Mouse (Mus musculus): ENCODE results near the gene Srsf9.
A peak's percentile ranks its signal among the peaks of the same experiment; 100 is the strongest.

Gene Srsf9

DNA sequence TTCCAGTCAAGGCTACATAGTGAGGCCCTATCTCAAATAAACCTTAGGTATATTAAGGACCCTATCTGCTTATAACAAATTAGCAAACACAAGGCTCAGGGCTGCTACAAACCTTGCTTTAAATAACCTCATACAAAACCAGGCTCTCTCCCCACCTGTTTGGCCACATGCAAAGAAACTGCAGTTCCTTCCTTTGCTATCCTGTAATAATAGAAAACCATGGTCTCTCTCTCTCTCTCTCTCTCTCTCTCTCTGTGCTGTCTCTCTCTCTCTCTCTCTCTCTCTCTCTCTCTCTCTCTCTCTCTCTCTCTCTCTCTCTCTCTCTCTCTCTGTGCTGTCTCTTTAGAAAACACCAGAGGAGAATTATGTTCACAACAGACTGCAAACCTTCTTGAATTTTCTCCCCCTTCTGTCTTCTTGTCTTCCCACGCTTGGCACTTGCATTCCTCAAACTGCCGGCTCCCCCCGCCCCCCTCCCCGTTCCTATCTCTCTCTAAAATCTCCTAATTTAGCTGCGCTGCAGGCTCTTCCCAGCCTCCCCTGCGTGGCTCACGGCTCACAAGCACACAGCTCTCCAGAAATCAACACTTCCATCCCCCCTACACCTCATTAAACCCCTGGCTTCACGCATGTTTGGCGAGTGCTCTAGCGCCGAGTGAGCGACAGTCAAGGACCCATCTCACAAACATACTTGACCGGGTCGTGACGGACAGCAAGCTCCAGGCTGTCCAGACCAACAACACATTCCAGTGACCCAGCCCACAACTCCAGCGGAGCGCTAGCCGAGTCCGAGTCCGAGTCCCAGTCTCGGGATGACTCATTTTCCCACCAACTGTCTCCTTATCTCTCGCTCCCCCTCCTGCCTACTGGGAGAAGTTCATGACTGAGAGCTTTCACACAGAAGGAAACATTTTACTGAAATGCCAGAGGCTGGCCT is 7.7 kb upstream of the Srsf9 start:
- DNase-seq (ENCODE audit: low read depth, low spot score): peak; percentile 88

DNA sequence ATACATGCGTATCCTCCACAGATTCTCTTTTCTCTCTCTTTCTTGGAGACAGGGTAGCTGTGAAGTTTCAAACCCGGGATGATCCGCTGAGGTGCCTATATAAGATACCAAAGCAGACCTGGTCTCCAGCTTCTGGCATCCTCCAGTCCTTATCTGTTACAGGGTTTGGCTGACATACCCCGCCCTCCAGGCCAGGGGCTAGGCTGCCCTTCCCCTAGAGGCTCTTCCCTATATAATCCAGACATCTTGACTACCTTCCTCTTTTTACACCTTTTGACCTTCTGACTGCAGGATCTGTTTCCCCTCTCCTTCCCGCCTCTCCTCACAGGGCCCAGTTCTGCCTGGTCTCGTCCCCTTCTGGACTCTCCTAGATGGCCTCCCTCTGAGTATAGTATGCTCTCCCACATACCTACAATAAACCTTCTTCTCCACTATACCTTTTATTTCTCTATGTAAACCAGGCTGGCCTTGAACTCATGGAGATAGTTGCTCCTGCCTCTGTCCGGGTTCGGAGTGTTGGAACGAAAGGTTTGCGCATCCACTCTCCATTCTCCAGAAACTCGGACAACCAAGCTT is 633 bp upstream of the Srsf9 start:
- no peak for DNase-seq (ENCODE audit: low read depth, low spot score)

DNA sequence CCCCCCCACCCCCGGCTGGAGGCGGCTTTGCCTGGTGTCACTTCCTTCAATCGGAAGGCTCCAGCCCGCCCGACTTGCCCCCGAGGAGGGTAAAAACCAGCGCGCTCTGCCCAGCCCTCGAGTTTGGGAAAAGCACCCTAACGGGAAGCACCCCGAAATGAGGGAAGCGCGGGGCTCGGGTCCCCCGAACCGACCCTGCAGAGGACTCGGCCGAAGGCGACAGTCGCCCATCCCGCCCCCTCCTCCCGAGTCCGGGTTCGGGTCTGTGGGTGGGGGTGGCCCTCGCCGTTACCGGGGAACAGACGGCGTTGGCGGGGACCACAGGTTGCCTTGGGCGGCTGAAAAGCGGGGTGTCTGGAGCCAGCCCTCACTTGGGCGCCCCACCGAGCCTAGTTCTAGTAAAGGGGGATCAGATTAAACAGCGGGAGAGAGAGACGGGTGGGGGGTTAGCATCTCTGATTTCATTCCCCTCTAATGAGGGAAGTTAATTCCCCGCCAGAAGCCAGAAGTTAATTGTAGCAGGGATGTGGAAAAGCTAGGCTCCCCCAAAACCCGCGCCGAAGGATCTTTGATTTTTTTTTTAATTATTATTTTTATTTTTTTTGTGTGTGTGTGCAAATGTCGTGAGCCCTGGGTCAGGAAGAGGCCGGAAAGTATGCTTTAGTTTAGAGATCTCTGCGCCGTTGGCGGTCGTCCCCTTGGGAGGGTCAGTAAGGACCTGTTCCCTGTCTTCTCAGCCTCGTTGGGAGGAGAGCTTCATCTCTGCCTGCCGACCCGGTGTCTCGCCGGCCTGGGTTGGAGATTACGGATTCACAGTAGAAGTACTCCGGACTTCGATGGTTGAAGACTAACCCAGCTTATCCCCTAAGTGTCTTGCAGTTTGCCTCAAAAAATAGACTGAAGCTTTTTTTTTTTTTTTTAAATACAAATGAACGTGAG is 902 bp downstream of the Srsf9 start:
- peak; percentile 21 for DNase-seq (ENCODE audit: low read depth, low spot score)

DNA sequence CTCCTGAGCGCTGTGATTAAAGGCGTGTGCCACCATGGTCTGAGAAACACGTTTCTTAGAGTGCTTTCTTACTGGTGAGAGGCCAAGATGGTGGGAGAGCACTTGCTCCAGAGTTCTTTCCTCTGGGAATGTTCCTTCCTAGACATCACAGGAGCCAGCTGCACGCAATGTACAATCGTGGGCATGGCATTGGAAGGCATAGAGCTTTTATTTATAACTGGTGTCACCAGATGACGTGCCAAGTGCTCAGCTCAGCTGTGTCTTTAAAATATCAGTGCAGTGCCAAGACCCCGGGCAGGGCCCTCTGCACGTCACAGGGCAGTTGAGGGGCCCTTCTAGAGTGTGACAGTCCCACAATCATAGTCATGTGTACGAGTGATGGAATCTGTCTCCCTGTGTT is 4.0 kb downstream of the Srsf9 start:
- no peak for DNase-seq (ENCODE audit: low read depth, low spot score)

DNA sequence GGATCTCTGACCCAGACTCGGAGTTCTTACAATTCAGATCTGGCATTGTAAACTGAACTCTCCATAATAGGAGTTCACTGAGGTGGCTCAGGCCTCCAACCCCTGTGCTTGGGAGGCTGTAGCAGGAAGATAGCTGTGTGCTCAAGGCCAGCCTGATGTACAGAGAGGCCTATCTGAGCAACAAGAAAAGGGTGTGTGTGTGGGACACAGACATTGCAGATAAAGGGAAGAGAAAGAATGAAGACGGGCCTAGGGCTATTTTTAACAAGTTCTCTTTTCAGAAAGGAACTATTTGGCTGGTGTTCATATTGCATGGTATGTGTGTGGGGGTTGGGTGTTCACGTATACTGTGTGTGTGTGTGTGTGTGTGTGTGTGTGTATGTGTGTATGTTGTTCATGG is 6.6 kb downstream of the Srsf9 start:
- no peak for DNase-seq (ENCODE audit: low read depth, low spot score)

DNA sequence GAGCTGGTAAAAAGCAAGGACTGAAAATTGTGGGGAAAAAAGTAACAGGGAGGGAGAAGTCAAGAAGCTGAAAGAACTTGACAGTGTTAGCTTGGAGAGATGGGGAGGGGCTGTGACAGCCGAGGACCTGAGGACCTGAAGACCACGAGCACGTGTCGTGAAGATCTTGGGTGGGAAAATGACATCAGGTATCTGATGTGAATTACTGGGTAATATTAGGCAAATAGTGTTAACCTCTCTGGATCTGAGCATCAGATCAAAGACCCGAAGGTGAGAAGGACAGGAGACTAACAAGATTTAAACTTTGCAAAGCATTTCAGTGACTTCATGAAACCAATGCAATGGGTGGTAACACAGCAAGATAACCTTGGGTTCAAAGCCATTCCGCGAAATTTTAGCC is 13.0 kb downstream of the Srsf9 start:
- no peak for DNase-seq (ENCODE audit: low read depth, low spot score)

DNA sequence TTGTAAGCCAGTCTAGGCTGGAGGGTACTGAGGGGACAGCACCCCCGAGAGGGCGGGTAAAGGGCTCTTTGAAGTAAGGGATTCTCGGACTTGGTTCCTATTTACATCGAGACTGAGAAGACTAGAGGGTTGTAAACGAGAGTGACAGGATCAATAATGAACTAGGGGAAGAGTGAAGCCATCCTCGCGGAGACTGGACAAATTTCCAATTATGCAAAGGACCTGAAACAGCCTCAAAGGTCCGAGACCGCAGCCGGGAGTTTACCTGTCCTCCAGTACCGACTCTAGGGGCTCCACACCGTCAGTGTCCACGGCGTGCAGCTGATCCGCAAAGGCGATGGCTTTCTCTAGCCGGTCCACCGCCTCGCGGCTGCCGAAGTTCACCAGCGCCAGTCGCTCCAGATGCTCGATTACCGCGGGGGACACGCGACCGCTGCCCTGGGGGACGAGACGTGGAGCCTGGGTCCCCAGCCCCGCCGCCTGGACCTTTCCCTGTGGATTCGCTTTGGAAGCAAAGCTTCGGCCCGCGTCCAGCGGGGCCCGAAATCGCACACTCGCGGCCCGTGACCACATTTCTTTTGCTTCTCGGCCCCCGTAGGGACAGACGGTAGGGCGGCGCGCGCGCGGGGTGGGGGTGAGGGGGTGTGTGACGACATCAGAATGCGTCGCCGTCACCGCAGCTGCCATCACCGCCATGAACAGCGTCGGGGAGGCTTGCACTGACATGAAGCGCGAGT is 13.8 kb downstream of the Srsf9 start, which contains the start of the genes Gatc and Triap1:
Gatc (minus strand) TSS at position 602 of the 737 bp plus-strand sequence.
Triap1 (plus strand) TSS at position 649 of the 737 bp plus-strand sequence.
- peak; percentile 86 for DNase-seq (ENCODE audit: low read depth, low spot score)

DNA sequence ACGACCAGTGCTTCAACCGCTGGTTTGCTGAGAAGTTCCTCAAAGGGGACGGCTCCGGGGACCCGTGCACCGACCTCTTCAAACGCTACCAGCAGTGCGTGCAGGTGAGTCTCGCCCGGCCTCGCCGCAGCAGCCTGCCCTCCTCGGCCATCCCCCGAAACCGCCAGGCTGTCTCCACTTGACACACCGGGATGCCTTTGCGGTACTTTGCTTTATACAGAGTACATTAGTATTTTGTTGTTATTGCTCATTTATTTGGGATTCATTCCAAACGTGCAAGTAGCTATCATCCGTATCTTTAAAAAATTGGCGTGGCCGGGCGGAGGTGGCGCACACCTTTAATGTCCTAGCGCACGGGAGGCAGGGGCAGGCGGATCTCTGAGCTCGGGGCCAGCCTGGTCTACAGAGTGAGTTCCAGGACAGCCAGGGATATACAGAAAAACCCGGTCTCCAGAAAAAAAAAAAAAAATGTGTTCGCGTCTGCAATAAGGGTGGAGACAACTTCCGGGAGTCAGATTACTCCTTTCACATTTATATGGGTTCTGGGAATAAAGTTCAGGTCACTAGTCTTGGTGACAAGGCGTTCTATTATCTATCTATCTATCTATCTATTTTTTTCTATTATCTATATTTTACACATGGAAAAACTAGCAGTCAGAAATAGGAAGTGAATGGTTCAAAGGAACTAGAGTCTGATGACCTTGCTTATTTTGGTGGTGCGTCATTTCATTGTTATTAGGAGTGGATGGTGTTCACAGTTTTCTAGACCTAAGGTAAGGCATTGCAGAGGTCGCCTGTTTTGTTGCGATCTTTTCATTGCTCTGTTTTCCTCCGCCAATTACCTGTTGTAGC is 14.6 kb downstream of the Srsf9 start:
- no peak for DNase-seq (ENCODE audit: low read depth, low spot score)

DNA sequence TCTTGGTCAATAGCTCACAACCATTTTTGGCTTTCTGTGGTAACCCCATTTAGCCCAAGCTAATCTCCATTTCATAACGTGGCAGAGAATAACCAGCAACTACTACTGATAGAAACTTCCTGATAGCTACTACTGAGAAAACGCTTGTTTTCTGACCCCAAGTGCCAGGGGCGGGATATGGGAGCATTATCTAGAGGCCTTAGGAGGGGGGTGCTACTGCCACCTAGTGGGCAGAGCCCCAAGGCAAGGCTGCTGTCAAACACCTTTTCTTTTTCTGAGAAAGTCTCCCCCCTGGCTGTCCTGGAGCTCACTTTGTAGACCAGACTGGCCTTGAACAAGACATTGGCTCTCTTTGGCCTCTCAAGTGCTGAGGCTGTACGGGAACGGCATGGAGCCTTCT is 20.6 kb downstream of the Srsf9 start:
- DNase-seq (ENCODE audit: low read depth, low spot score): peak; percentile 90

DNA sequence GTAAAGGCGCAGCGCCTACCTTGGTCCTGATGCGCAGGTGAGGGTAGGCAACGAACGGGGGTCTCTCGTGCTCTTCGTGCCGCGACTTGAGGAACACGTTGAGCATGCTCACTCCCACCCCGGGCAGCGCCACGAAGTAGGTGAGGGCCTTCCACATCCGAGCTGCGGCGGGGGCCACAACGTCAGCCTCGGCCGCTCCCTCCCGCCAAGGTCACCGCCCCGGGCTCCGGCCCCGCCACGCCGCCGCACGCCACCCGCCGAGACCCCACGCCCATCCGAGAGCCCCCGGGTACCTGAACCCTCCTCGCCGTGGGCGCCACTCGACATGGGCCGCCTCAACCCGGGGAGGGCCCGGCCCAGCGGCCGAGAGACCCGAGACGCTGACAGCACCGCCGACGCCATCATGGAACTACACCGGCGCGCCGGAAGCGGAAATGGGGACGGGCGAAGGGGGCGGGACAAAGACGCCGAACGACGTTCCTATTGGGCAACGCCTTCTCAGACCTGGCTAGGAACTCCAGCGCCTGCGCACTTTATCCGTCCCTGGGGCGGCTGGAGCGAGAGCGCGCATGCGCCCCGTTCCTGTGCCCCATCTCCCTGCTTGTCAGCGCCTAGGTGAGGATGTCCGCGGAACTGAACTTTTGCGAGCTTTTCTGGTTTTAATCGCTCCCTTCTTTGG is 21.7 kb downstream of the Srsf9 start, which contains the start of gene Cox6a1:
Cox6a1 (minus strand) TSS at position 436 of the 679 bp plus-strand sequence.
- DNase-seq (ENCODE audit: low read depth, low spot score): peak; percentile 98

DNA sequence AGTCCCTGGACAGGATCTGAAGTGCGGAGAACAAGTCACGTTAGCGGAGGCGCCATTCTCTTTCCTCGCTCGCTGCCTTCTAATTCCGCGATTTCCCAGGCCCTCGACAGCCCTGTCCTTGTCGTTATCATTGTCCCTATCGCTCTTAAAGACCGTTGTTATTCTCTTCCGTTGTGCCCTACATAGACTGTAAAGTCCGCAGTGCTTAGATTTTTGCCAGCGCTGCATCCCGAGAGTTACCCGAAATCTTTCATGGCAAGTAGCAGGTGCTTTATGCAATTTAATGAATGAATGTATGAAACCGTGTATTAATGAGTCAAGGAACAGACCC is 22.2 kb downstream of the Srsf9 start:
- DNase-seq (ENCODE audit: low read depth, low spot score): no peak

DNA sequence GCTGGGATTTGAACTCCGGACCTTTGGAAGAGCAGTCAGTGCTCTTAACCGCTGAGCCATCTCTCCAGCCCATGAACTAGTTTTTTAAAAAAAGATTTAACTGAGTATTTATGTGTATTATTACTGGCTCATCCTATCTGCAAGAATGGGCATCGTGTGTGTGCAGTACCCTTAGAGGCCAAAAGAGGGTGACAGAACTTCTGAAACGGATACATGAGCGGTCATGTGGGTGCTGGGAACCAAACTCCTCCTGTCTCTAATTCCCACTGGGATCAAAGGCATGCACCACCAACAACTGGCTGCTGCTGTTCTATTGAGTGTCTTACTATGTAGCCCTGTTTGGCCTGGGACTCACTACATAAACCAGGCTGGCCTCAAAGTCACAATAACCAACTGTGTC is 24.4 kb downstream of the Srsf9 start:
- DNase-seq (ENCODE audit: low read depth, low spot score): peak; percentile 90

DNA sequence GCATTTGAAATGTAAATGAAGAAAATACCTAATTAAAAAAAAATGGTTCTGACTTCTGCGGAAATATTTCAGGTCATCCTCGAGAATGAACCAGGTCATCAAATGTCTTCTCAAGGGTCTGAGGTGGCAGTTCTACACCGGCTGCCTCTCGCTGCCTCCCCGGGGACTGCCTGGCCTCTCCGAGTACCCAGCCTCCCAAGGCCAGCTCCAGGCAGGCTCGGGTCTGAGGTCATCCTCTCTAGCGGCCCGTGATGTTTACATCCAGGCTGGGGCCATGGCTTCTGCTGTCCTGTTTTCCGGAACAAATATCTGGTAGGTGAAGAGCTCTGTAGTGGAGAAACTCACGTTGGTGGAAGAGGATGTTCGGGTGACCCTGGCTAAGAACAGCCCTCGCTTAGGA is 28.1 kb downstream of the Srsf9 start:
- no peak for DNase-seq (ENCODE audit: low read depth, low spot score)

DNA sequence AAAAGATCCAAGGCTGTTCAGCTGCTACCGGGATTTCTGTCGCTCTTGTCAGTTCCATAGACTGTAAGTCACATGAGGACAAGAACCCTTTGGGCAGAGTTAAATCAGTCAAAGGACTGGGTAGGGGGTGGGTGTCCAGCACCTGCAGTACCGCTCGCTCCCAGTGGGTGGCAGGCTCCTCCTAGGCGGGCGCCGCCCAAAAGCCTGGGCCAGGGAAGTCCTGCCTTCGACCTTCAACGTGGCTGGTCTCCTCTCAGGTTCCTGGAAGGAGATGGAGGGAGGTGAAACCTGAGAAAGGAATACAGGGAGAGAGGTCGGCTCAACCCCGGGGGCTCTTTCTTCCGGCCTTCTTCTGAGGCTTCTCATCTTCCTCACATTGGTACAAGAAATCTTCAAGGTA is 31.9 kb downstream of the Srsf9 start:
- DNase-seq (ENCODE audit: low read depth, low spot score): peak; percentile 90

DNA sequence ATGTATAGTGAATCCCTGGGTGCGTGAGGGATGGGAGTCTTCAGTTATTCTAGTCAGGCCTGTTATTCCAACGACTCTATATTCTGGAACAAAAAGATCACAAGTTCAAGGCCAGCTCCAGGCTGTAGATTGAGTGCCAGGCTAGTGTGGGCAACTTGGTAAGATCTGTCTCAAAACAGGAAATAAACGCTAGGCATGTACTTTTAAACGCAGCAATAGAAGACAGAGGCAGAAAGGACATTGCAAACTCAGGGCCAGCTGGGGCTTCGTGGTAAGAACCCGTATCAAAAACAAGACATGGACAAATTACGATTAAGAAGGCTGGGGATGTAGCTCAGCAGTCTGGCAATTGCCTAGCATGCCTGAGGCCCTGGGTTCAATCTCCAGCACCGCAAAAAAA is 32.5 kb downstream of the Srsf9 start:
- no peak for DNase-seq (ENCODE audit: low read depth, low spot score)

DNA sequence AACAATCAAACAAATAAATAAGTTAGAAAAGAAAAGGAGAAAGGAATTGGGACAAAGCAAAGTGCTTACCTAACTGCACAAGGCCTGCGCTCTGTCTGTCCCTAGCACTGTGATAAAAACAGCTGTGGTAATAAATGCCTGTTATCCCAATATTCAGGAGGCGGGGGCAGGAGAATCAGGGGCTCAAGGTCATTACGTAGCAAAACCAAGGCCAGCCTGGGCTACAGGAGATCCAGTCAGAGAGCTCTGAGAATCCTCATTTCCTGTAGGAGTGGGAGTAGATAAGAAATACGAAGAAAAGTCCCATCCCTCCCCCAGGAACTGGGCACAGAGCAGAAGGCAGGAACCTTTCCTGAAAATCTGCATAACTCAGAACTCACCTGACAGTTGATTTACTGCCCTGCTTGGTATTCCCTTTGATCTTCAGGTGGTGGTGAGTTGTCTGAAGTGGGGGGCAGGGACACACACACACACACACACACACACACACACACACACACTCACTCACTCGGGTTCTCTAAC is 32.9 kb downstream of the Srsf9 start:
- DNase-seq (ENCODE audit: low read depth, low spot score): no peak

DNA sequence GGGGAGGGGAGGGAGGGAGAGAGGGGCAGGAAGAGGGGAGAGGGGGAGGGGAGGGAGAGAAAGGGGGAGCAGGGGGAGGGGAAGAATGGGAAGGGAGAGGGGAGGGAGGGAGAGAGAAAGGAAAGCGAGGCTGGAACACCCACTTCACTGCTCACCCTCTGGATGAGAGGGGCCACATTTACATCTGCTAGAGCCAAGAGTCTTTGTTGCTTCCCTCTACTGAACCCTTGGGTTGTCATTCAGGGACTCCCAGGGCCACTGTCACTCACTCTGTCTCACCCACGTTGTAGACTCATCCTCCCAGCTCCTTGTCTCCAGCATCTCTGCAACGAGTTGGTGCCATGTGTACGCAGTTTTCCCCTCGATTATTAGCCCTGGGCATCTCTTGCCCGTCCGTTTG is 35.2 kb downstream of the Srsf9 start:
- no peak for DNase-seq (ENCODE audit: low read depth, low spot score)

DNA sequence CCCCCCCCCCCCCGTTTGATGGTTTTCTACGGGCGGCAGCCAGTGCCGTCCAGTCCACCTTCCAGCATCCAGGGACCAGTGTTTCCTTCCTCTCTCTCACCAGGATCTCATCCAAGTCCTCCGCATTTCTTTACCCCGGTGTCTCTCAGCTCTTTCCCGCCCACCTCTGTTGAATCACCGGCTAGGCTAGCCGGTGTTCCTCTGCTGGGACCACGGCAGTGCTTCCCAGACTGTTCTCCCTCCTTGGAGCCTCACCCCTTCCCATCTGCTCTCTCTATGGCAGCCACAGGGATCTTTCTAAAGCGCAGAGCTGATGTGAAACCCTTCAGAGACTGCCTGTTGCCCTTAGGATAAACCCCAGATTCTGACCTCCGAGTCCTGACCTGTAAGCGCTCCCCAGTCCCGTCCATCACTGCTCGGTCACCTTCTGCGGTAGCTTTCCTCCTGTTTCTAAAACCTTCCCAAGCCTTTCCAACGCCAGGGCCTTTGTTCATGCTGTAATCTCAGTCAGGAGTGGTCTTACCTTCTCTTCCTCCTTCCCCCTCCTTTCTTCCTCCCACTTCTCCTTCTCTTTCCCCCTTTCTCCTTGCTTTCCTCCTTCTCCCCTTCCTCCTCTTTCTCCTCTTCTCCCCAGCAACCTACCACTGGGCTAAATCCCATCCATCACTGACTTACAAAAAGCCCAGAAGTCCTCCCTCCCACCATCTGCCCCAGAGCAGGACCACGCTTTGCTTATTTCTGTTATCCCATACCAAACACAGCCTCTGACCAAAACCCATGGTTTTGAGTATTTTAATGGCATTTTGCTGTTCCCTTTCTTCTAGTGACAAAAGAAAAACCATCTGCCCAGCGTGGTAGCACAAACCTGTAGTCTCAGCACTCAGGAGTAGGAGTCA is 36.1 kb downstream of the Srsf9 start:
- no peak for DNase-seq (ENCODE audit: low read depth, low spot score)

Data from R1 (cell line).